Mouse (Mus musculus) lung, embryonic 15.5 days (tissue): Measurements from ENCODE around the gene Cst6. TPM values are rescaled to one million over a fixed set of nuclear protein-coding genes. Genes with fewer than 3 reads are reported as not detected.
A peak's percentile ranks its signal among the peaks of the same experiment; 100 is the strongest.

Experiments used
- ATAC-seq: fragments of 200-750 bp; cut with Nextera tagmentation; 2 replicates; pipeline ENCODE4 v1.8.0; 2017; ENCODE audit warnings: moderate number of reproducible peaks, borderline replicate concordance; ENCODE audit not compliant: low FRiP score, low TSS enrichment; ENCODE audit errors: extremely low read depth
- H3K27ac ChIP-seq: fragments of 300-500 bp; sonication (generic); 2 replicates; pipeline ENCODE4 v1.5.1; 2015; ENCODE audit warnings: moderate library complexity, mild to moderate bottlenecking, inconsistent platforms
- H3K27me3 ChIP-seq: fragments of 300-500 bp; sonication (generic); 2 replicates; pipeline ENCODE4 v1.6.1; 2015; ENCODE audit warnings: inconsistent platforms
- H3K36me3 ChIP-seq: fragments of 300-500 bp; sonication (generic); 2 replicates; pipeline ENCODE4 v1.6.1; 2015; ENCODE audit warnings: inconsistent platforms
- H3K4me1 ChIP-seq: fragments of 300-500 bp; sonication (generic); 2 replicates; pipeline ENCODE4 v1.6.1; 2015; ENCODE audit warnings: inconsistent platforms
- H3K4me2 ChIP-seq: fragments of 300-500 bp; sonication (generic); 2 replicates; pipeline ENCODE4 v1.6.1; 2015; ENCODE audit warnings: inconsistent platforms, mild to moderate bottlenecking, moderate library complexity
- H3K4me3 ChIP-seq: fragments of 300-500 bp; sonication (generic); 2 replicates; pipeline ENCODE4 v1.5.1; 2015; ENCODE audit warnings: mild to moderate bottlenecking, inconsistent platforms
- H3K9ac ChIP-seq: fragments of 300-500 bp; sonication (generic); 2 replicates; pipeline ENCODE4 v1.6.1; 2015; ENCODE audit warnings: inconsistent platforms
- H3K9me3 ChIP-seq: fragments of 300-500 bp; sonication (generic); 2 replicates; pipeline ENCODE4 v1.6.1; 2016; ENCODE audit warnings: inconsistent platforms
- WGBS: fragments of 180-500 bp; shearing (Covaris S2); methylation state at CpG from one replicate; pipeline ENCODE4 v1.1.7; 2015; 5-methylcytosine and 5-hydroxymethylcytosine counted together
- polyA plus RNA-seq: library from polyadenylated mRNA; unstranded; fragments of >200 nt; fragmentation: Nextera tagmentation; extraction: Ambion mirVana; gene quantifications from 2 replicates; pipeline ENCODE4 v1.2.1, GENCODE M21; 2015

Gene Cst6
- polyA plus RNA-seq, 1 experiment from 2014 or later: 0.60 TPM

DNA sequence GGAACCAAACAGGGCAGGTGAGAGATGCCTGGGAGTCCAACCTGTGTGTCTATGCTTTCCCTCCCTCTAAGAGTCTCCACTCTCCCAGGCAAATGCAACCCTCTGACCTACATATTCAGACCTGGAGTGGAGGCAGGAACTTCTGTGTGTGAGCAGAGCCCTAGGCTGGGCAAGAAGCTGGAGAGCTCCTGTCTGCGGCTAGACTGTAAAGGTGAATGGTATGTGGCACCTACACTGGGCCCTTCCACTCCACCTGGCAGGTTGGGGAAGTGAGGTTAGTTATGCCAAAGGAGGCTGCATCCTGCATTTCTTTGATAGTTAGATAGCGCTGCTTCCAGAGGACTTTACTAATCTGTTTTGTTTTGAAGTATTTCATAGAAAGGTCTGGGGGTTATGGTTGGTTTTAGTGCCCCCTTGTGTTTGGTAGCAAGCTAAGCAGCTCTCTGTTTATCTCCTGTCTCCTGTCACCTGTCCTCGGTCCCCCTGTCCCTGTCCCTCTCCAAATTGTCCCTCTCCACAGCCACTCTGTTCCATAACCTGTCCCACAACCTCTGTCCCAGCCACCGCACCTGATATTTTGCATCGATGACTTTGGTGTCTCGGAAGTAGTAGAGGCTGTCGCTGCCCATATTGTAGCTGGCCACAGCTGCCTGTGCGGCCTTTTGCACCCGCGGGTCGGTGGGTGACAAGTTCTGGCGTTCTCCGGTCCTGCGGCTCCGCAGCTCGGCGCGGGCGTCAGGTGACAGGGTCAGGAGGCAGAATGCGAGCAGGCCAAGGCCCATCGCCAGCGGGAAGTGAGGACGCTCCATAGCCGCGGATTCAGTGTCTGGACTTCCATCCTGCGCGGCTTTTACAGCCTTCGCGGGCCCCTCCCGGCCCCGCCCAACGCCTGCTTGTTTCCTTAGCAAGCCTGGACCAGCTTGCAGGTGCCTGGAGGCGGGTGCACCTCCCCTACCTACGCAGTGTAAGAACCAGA, 560 bp downstream of the Cst6 start:
- H3K27ac ChIP-seq: no peak overlapping the region
- H3K4me2 ChIP-seq: peak overlapping the region; percentile 64
- peaks cover 5% of the 10 kb centered on the region for H3K27me3 ChIP-seq
- H3K4me3 ChIP-seq: peak overlapping the region; percentile 26
- ATAC-seq: peak; percentile 23; the same call in 1 of the 2 replicates
- H3K4me1 ChIP-seq: no peaks in the 10 kb centered on the region
- 6% methylated on average over 34 of the region's 34 CpGs for WGBS
- peak overlapping the region; percentile 18; the same call in 1 of the 2 replicates for H3K9ac ChIP-seq
- H3K9me3 ChIP-seq: no peaks in the 10 kb centered on the region
- H3K36me3 ChIP-seq: no peaks in the 10 kb centered on the region

DNA sequence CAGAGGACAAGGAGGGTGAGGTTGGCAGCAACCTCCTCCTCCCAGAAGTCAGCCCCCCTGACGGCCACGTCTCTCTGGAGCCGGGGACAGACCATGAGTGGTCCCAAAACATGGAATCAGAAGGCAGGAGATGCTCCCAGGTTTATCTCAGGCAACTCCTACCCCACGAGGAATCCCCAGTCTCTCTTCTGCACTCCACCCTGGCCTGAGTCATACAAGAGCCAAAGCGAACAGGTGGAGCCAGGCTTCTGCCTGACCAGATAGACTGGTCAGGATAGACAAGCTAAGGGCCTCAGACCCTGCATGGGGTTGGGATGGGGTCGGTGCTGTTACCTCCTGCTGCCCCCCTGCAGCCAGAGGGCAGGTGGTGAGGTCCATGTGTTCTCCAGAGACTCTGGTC, 1.3 kb downstream of the Cst6 start:
- no peak overlapping the region for H3K4me2 ChIP-seq
- no peak overlapping the region for H3K9ac ChIP-seq
- H3K27ac ChIP-seq: no peak overlapping the region
- H3K9me3 ChIP-seq: no peaks in the 10 kb centered on the region
- H3K36me3 ChIP-seq: no peaks in the 10 kb centered on the region
- no peak for ATAC-seq
- no peak overlapping the region for H3K4me3 ChIP-seq
- 67% methylated on average over 6 of the region's 6 CpGs for WGBS
- H3K4me1 ChIP-seq: no peaks in the 10 kb centered on the region
- peaks cover 5% of the 10 kb centered on the region for H3K27me3 ChIP-seq

DNA sequence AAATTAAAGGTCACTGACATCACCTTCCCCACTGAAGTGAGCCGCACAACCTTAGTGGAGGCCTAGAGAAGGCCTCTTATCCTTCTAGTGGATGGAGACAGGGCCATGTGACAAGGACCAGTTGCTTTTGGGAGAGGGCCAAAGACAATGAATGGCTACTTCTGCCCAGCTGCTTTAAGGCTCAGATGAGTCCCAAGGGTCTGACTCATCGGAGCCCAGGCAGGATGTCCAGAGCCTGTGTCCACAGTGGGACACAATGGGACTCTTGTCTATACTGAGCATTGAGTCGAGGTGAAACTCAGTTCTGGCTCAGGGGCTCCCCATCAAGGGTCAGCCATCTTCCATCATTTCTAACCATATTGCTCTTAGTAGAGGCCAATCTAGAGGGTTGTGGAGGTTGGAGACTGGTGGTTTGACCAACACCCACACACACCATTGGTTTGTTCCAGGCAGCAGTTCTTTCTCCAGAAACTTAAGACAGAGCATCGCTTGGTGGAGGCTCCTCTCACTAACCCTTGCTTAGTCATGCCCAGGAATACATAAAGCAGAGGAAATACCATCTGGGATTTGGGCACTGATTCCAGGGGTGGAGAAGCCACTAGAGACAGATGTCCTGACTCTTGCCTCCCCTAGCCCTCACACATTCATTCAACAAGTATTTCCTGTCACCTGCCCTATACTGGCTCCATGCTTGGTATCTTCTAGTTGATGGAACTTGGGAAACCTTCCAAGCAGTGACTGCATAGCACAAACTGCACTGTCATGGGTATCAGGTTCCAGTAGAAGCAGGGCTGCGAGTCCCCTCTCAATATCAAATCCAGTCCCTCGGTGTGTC, 3.9 kb downstream of the Cst6 start:
- no peak for ATAC-seq
- Histone ChIP-seq H3K36me3 (no peaks in the 10 kb centered on the region), H3K4me3 (no peak overlapping the region), H3K4me1 (no peaks in the 10 kb centered on the region), H3K9me3 (no peaks in the 10 kb centered on the region), H3K9ac (no peak overlapping the region), H3K27ac (no peak overlapping the region), H3K27me3 (peaks cover 5% of the 10 kb centered on the region), H3K4me2 (no peak overlapping the region)
- 68% methylated on average over 6 of the region's 6 CpGs for WGBS

DNA sequence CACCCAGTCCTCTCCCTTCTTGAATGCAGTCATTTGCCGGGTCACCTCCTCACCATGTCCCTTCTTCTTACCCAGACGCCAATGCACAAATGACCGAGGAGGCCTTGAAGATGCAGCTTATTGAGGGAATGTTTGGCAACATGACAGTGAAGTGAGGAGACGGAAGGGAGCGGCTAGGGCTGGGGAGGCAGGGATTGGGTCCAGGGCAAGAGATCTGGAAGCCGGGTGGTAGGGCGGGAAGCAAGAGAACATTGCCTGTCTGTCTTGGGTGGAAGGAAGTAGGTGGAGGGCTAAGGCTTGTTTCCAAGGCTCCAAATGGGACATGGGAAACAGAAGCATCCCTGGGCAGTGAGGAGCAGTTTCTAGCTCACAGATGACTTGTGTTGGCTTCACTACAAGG, 8.0 kb downstream of the Cst6 start:
- no peak overlapping the region for H3K4me2 ChIP-seq
- H3K4me3 ChIP-seq: no peak overlapping the region
- H3K4me1 ChIP-seq: no peaks in the 10 kb centered on the region
- H3K9ac ChIP-seq: no peak overlapping the region
- ATAC-seq: no peak
- WGBS: 83% methylated on average over 7 of the region's 7 CpGs
- H3K27me3 ChIP-seq: no peaks in the 10 kb centered on the region
- H3K9me3 ChIP-seq: no peaks in the 10 kb centered on the region
- no peaks in the 10 kb centered on the region for H3K36me3 ChIP-seq
- no peak overlapping the region for H3K27ac ChIP-seq

DNA sequence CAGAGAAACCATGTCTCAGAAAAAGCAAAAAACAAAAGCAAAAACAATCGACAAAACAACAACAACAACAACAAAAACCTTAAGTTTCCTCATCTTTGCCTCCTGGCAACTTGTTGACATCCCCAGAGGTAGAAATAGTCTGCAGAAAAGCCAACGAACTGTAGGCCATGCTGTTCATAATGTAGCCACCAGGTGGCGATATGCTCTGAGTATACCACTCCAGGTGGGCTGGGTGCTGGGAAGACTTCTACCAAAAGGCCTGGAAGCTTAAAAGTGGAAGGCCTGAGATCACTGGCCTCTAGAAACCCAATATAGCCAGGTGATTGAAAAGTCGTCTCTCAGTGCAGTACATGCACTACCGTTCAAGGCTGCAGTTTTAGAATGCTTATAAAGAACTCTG, 11.4 kb downstream of the Cst6 start:
- Histone ChIP-seq H3K27ac (no peak overlapping the region), H3K36me3 (no peaks in the 10 kb centered on the region), H3K9me3 (no peaks in the 10 kb centered on the region), H3K4me2 (no peak overlapping the region), H3K4me3 (no peak overlapping the region), H3K27me3 (no peaks in the 10 kb centered on the region), H3K4me1 (no peaks in the 10 kb centered on the region), H3K9ac (no peak overlapping the region)
- ATAC-seq: no peak
- 16% methylated on average over 5 of the region's 5 CpGs for WGBS

DNA sequence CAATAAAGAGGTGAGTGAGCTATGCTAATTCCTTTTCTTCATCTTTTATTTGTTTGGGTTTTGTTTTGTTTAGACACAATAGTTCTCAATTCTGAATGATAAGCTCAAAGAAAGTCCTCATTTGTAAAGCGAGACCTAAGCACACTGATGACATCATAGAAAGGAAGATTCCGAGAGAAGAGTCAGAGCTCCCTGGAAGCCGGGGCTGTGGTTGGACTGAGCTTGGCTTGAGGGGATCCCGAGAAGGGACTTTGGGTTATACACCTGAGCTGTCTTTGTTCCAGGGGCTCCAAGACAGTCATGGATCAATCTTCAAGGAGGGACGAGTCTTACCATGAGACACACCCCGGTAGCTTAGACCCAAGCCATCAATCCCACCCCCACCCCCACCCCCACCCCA, 13.9 kb downstream of the Cst6 start, which contains the start of gene Catsper1:
TSS of gene Catsper1 (plus strand) at position 301 of the 400 bp plus-strand sequence.
- 82% methylated on average over 6 of the region's 6 CpGs for WGBS
- H3K4me2 ChIP-seq: no peak within 1 kb of the TSS

DNA sequence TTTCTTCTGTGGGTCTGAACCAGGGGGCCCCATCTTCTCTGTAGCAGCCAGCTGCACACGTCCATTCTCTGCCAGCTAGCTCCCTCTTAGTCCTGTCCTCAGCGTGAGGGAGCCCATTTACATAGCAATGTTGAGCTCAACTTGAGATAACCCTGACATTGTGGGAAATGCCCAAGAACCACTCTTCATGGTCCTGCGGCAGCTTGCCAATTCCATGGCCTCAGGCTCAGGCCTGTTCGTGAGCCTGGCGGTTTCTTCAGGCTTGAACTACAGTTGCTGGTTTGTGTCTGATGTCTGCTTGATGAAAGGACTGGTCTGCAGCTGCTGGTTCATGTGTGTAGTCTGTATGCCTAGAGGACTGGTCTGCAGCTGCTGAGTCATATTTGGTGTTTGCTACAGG, 14.6 kb downstream of the Cst6 start:
- no peaks in the 10 kb centered on the region for H3K4me1 ChIP-seq
- ATAC-seq: no peak
- no peaks in the 10 kb centered on the region for H3K9me3 ChIP-seq
- WGBS: 59% methylated on average over 5 of the region's 5 CpGs
- no peak overlapping the region for H3K4me2 ChIP-seq
- H3K27ac ChIP-seq: no peak overlapping the region
- H3K9ac ChIP-seq: no peak overlapping the region
- no peaks in the 10 kb centered on the region for H3K36me3 ChIP-seq
- no peak overlapping the region for H3K4me3 ChIP-seq
- no peaks in the 10 kb centered on the region for H3K27me3 ChIP-seq

More for the DNA sequence above, 13.9 kb downstream of the Cst6 start, which contains the start of gene Catsper1:
- Histone ChIP-seq H3K27ac (no peak within 1 kb of the TSS), H3K9ac (no peak within 1 kb of the TSS), H3K4me3 (no peak within 1 kb of the TSS), H3K4me1 (no peaks in the 10 kb centered on the region), H3K27me3 (no peaks in the 10 kb centered on the region), H3K36me3 (no peaks in the 10 kb centered on the region), H3K9me3 (no peaks in the 10 kb centered on the region)
- no peak for ATAC-seq

DNA sequence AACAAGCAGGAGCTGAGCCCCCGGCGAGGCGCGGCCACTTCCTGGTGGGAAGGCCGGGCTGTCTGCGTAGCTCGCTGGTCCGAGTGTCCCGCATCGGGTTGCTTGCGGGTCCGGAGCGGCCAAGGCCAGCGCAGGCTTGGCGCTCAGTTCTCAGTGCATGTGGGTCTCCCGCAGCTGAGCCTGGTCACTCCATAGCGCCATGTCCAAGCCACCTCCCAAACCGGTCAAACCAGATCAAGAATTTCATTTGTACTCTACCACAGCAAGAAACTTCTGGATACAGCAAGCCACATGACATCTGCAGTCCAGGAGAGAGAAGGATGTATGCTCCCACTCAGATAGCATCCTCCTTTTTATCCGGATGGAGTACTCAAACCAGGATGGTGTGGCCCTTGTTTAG, 21.4 kb downstream of the Cst6 start:
- ATAC-seq: no peak
- no peaks in the 10 kb centered on the region for H3K4me1 ChIP-seq
- H3K36me3 ChIP-seq: no peaks in the 10 kb centered on the region
- no peaks in the 10 kb centered on the region for H3K27me3 ChIP-seq
- H3K4me2 ChIP-seq: no peak overlapping the region
- 61% methylated on average over 19 of the region's 19 CpGs for WGBS
- H3K27ac ChIP-seq: no peak overlapping the region
- no peak overlapping the region for H3K4me3 ChIP-seq
- no peaks in the 10 kb centered on the region for H3K9me3 ChIP-seq
- H3K9ac ChIP-seq: no peak overlapping the region

DNA sequence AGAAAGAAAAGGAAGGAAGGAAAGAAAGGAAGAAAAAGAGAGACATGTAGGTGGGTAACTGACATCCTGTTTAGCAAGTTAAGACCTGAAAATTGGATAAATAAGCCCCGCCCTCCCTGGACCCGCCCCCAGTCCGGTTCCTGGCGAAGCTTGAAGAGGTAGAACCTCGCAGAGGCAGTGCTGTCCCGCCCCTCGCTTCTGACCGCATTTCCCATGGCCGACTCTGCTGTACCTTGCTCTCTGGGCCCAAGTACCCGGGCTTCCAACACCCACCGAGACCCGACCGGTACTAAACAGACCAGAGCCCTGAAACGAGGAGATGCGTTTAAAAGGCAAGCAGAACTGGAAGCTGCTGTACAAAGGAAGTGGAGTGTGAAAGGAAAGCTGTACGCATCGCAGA, 25.6 kb downstream of the Cst6 start:
- 50% methylated on average over 17 of the region's 17 CpGs for WGBS
- no peak overlapping the region for H3K4me3 ChIP-seq
- no peaks in the 10 kb centered on the region for H3K4me1 ChIP-seq
- H3K9ac ChIP-seq: no peak overlapping the region
- no peaks in the 10 kb centered on the region for H3K27me3 ChIP-seq
- ATAC-seq: no peak
- H3K9me3 ChIP-seq: no peaks in the 10 kb centered on the region
- no peaks in the 10 kb centered on the region for H3K36me3 ChIP-seq
- no peak overlapping the region for H3K27ac ChIP-seq
- H3K4me2 ChIP-seq: peak overlapping the region; percentile 20; the same call in 1 of the 2 replicates

DNA sequence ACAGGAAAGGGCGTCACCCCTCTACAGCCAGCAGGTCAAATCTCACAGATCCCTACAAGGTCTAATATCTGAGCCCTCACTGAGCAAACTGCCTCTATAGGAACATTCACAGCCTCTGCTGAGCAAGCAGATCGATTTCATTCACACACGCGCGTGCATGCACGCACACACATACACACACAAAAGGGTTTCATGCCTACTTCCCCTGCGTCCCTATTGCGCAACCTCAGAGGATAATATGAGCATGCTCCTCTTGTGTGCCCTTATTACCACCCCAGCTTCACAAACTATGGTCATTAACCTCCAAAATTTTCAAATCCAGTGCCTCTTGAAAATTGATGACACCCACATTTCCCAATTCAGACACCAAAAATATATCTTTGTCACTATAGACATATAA, 36.2 kb downstream of the Cst6 start:
- Histone ChIP-seq H3K4me3 (no peak overlapping the region), H3K4me2 (no peak overlapping the region), H3K27ac (no peak overlapping the region), H3K27me3 (no peaks in the 10 kb centered on the region), H3K4me1 (no peaks in the 10 kb centered on the region), H3K9me3 (no peaks in the 10 kb centered on the region), H3K9ac (no peak overlapping the region), H3K36me3 (no peaks in the 10 kb centered on the region)
- 86% methylated on average over 8 of the region's 8 CpGs for WGBS
- ATAC-seq: no peak

DNA sequence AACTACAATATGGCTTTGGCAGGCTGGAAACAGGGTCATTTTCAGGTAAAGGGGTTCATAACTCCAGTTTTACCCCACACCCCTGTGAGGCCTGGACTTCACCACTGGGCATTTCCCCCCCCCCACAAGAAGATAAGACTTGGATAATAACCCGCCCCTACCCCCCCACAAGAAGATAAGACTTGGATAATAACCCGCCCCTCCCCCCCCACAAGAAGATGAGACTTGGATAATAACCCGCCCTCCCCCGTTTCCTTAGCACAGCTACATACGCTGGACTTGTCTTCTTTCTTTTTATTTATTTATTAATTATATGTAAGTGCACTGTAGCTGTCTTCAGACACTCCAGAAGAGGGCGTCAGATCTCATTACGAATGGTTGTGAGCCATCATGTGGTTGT, 40.3 kb downstream of the Cst6 start:
- no peak for ATAC-seq
- H3K4me1 ChIP-seq: no peaks in the 10 kb centered on the region
- H3K4me3 ChIP-seq: no peak overlapping the region
- H3K9ac ChIP-seq: no peak overlapping the region
- WGBS: 74% methylated on average over 7 of the region's 7 CpGs
- H3K27me3 ChIP-seq: peaks cover 12% of the 10 kb centered on the region; the same call in 1 of the 2 replicates
- H3K27ac ChIP-seq: no peak overlapping the region
- H3K4me2 ChIP-seq: no peak overlapping the region
- no peaks in the 10 kb centered on the region for H3K36me3 ChIP-seq
- no peaks in the 10 kb centered on the region for H3K9me3 ChIP-seq
